Mouse (Mus musculus) frontal cortex, postnatal 14 days (tissue): ENCODE measurements around the gene Zic2.
"Not testable (repeated sequence)": the region's sequence is repeated elsewhere in the genome, so short reads cannot be mapped to it uniquely, and the experiment has no call there.

Source experiments
- DNase-seq, 2 experiments: peaks; one replicate each; pipeline ENCODE4 v3.0.0; 2022; ENCODE audit warnings: low spot score in 2 of 2

Zic2 gene

DNA sequence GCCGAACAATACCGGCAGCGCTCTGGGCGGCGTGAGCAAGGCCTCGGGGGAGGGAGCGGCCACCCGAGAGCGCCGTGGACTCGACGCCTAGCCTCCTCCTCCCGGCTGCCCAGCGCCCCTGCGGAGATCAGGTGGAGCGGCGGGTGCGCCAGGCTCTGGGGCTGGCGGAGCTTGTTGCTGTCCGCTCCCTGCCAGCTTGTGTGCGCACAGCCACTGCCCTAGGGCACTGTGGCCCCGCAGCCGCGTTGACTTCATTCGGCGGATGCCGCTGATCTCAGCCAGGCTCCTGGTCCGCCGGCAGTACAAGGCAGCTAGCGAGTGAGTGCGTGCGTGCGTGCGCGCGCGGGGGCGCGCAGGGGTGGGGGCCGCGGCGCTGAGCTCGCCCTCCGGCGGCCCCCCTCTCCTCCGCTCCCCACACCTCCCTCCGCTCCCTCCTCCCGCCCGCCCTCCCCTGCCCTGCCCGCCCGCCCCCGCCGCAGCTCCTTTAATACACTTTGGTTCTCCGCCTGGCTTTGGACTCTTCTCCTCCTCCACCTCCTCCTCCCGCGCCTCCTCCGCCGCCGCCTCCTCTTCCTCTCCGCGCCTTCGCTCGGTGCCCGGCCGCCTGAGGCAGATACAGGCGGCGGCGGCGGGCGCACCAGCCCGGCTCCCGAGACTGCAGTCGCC, at the start of gene Zic2:
TSS of gene Zic2 (plus strand) at position 545 of the 666 bp plus-strand sequence.
- DNase-seq: no peak

- no peak for DNase-seq
Measured at GRCm38 (mm10) chr14:122426529-122427203, 48.6 kb upstream of the Zic2 start.

DNA sequence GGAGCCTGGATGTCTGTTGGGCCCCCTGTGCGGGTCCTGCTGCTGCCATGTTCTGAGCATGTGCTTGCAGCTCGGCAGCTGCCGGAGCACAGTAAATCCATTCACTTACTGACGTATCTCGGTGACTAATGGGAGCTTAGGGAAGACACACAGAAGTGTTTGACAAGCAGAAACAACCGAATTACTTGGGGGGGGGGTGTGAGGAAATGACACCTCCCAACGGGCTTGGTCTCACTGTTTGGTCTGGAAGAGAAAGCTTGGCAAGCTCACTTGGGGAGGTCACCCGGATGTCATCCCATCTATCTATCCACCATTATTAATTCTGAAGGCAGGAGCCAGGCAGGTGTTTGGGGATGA, 48.1 kb upstream of the Zic2 start:
- DNase-seq: no peak

DNA sequence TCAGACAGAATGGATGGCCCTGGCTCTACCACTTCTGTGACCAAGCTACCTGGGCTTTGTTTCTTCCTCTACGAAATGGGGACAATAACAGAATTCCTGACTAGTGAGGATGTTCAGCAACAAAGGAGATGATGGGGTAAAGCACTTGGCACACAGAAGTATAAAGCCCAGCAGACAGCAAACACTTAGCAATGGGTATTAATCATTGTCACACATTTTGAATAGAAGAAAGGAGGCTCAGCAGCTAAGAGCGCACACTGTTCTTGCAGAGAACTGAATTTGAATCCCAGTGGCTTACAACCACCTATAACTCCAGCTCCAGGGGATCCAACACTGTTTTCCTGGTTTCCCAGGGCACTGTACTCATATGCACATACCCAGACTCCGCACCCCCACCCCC, 47.6 kb upstream of the Zic2 start:
- DNase-seq: no peak

- DNase-seq: no peak
Measured at GRCm38 (mm10) chr14:122432558-122432957, 42.7 kb upstream of the Zic2 start.

DNA sequence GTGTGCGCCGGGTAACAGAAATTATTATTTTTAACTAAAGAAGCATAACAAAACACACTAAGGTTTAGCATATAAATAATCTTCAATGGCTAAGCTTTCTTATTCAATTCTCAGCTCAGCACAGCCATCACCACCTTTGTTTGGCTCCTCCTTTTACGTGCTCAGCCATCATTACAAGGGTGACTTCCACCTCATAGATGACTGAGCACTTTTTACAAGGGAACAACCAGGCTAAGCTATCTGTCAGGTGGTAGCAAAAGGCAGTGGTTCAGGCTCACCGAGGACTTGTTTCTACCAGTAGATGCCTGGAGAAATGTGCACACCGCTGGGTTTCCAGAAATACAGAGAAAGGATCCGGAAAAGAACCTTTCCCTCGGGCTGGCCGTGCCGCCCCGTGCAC, 41.2 kb upstream of the Zic2 start:
- DNase-seq: no peak

GRCm38 (mm10) chr14:122436850-122437249, 38.4 kb upstream of the Zic2 start:
- DNase-seq: no peak

GRCm38 (mm10) chr14:122449601-122450495, 25.4 kb upstream of the Zic2 start:
- DNase-seq: no peak

GRCm38 (mm10) chr14:122450496-122451382, 24.5 kb upstream of the Zic2 start, which contains the start of gene Gm5089:
TSS of gene Gm5089 (minus strand) at chr14:122451115.
- peak in 1 of 2 experiments; percentile 42 for DNase-seq

DNA sequence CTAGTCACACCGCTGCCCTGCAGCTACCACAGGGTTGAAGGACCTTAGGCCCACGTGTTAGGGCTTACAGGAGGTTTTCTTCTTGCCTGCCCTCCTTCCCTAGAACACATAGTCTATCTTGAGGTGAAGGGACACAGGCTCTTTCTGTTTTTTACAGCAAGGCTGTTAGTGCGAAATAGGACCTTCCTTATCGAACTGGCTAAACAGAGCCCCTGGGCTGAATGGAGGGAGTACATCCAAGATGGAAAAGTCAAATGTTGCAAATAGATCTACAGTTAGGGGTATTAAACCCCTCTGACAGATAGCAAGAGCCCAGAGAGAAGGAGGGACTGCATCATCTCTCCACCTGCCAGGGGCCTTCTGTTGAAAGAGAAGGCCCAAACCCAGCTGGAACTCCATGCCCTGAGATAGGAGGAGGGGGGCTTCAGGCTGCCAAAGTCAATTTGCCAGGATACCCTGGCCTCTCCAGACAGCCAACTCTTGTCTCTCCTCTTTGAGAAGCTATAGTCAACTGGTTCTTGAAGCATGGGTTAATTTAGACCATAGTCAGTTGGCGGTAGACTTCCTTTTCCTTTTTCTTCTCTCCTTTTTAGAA, 23.6 kb upstream of the Zic2 start:
- no peak for DNase-seq

- DNase-seq: no peak
Measured at GRCm38 (mm10) chr14:122452701-122453387, 22.4 kb upstream of the Zic2 start.

DNA sequence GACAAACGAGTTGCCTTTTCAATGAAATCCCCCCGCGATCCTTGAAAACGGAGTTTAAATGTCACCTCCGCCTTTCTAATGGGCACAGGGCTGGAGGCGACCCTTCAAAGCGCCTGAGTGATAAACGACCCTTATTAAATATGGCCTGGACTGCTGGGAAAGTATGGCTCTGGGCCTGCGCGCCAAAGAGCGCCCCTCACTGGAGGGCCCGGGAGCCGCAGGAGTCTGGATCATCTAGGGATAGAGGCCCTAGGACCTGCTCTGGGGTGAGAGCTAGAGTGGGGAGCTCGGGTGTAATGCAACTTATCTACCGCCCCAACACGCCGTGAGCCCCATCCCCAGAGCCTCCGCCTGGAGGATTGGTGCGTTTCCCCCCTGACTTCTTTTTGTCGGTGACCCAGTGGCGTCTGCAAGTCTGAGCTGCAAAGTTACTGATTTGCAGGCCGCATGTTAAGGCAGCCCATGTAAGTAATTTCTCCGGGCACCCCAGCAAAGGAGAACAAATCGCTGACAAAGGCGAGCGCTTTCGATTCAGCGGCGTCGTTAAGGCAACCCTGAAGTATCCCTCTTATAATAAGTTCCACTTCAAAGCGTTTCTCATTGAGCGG, 21.7 kb upstream of the Zic2 start:
- no peak for DNase-seq

DNA sequence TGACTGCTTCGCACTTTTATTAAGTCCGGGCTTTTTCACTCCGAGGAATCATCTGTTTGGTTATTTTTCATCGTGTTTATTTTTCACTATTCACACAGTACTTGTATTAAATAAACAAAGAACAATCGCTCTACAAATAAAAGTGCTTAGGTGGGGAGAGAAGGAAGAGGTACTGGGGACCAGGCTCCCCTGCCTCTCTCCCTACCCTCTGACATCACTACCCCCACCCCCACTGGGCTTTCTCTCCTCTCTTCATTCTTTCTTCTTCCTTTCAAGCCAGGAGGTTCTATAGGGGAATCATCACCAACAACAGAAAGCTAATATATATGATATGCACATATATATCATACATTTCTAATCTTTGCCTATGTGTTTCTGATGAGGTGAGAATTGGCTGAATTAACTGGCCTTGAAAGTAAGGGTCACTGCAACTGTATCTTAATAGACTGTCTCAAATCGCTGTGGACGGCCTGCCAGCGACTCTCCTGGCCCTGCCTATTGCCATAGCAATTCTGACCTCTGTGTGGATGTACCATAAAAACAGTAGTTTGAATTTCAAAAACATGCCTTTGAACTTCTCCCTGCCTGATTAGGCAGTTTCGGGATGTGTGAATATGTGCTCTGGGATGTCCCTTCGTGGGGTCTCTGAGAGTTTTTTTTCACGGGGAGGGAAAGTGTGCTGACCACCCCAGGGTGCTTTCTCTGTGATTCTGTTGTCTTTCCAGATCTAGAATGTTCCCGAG, 21.1 kb upstream of the Zic2 start:
- no peak for DNase-seq

DNA sequence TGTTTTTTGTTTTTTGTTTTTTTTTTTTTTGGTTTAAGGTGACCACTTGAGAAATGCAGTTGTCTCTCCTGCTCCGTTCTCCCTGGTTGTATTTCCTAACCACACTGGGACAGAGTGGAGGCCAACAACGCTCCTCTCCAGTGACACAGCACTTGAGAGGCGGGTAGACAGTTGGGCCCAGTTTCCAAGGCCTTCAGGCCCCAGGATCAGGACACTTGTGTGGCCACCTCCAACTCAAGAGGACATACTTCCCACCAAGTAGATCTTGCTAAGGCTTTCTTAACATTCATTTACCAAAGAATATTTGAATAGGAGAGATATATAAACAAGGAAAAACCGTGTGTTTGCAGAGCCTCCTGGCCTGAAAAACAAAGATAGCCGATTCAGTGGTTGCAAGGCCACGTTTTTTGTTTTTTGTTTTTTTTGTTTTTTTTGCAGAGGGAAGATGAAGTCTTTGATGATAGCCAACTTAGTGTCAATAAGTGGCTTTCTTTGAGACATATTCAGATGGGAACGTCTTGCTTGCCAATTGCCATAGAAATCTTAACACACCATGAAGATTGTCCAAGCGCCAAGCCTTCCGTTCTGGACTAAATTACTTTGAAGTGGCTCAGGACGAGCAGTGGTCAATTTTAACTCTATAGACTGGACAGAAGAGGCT, 20.2 kb upstream of the Zic2 start:
- no peak for DNase-seq

- DNase-seq: no peak
Measured at GRCm38 (mm10) chr14:122455562-122455958, 19.7 kb upstream of the Zic2 start.

GRCm38 (mm10) chr14:122459332-122459731, 15.9 kb upstream of the Zic2 start:
- DNase-seq: not testable (repeated sequence)

DNA sequence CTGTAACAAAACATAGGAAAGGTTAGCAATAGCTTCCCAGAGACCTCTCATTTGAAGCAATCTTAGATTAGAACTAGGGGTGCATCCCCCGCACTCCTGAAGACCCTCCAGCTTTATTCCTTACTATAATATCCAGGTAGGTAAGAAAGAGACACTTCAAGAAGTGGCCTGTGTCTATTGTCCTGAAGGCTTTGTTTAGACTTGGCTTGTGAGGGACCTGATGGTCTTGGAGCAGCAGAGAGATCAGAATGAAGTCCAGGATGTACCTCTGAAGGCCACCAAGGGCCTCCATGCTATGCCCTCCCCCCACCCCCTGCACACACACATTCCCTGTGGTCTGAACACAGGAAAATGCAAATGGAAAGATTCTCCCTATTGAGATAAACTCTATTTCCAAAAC, 15.5 kb upstream of the Zic2 start:
- no peak for DNase-seq

GRCm38 (mm10) chr14:122460226-122460625, 15.0 kb upstream of the Zic2 start:
- no peak for DNase-seq

- DNase-seq: no peak
Measured at GRCm38 (mm10) chr14:122461500-122461899, 13.7 kb upstream of the Zic2 start.
